Comparison of ENCODE assay signal across 7 mouse cellular contexts in genomic region chr8:45844097-45844885, GRCm38 (mm10). TPM values are rescaled to one million over a fixed set of nuclear protein-coding genes. Genes with fewer than 3 reads are reported as not detected.
DNase-seq lines count a peak whose midpoint lies in the region; ATAC-seq lines count a peak whose summit lies in the region.

No protein-coding gene starts in this region.

- DNase-seq in cerebellum, adult 9-11 months, result peak; percentile 63
- peak; percentile 25 to 75 for DNase-seq in left cerebral cortex, adult 8-10 months (ENCODE audit: low spot score in 2 of 2)
- DNase-seq in right cerebral cortex, postnatal 14 days, result peak; percentile 53
- DNase-seq in thymus, adult 18-20 months, result no peak
- DNase-seq in liver, result no peak

- WGBS in heart, embryonic 14.5 days, result 41% methylated on average over 6 of the region's 6 CpGs

- H3K4me3 ChIP-seq in heart, embryonic 14.5 days (ENCODE audit: control insufficient read depth in 1 of 2, insufficient read depth in 1 of 2, low read depth in 1 of 2, low read length in 2 of 2), result no peak overlapping the region

- no peaks in the 10 kb centered on the region for H3K36me3 ChIP-seq in heart, embryonic 14.5 days (ENCODE audit: control insufficient read depth, insufficient read depth, low read length)

- no peaks in the 10 kb centered on the region for H3K27me3 ChIP-seq in heart, embryonic 14.5 days (ENCODE audit: control insufficient read depth, insufficient read depth, low read length)

- peak overlapping the region; percentile 86 to 95 for H3K27ac ChIP-seq in heart, embryonic 14.5 days (replicated peaks in 1 of 2; ENCODE audit: control insufficient read depth in 1 of 2, insufficient read depth in 1 of 2, low read depth in 2 of 2, low read length in 2 of 2)

- peaks cover 20 to 24% of the 10 kb centered on the region in 2 experiments for H3K4me1 ChIP-seq in heart, embryonic 14.5 days (ENCODE audit: control insufficient read depth in 2 of 2, insufficient read depth in 2 of 2, low read length in 2 of 2)

- no peaks in the 10 kb centered on the region for H3K9me3 ChIP-seq in heart, embryonic 14.5 days (ENCODE audit: control insufficient read depth, low read length)

- peak; percentile 45; the same call in 1 of the 2 replicates for ATAC-seq in cerebellum, adult (ENCODE audit: insufficient number of reproducible peaks, low FRiP score, low TSS enrichment)
- ATAC-seq in heart, embryonic 14.5 days (ENCODE audit: insufficient number of reproducible peaks, insufficient read depth, low FRiP score, low read depth), result peak; percentile 28; the same call in 1 of the 2 replicates

- H3K4me2 ChIP-seq in heart, embryonic 14.5 days (ENCODE audit: low read length), result peak overlapping the region; percentile 27; the same call in 1 of the 2 replicates

- no peak overlapping the region for H3K9ac ChIP-seq in heart, embryonic 14.5 days (ENCODE audit: low read length)

RNA-seq across cellular contexts. Expression of gene Pdlim3, which starts 41.0 kb away (rescaled TPM):
- 188 and 196 TPM in 2 replicates for polyA plus RNA-seq in heart, embryonic 14.5 days (2014; fragmentation: Nextera tagmentation; extraction: Ambion mirVana)
- total RNA-seq in left cerebral cortex, adult 8-10 months (2022), result 1 to 10 TPM; 1.2 to 2.3 (median 1.9) TPM

Comparison
In these comparisons a context has a peak if more than half of its experiments do, and no peak if none do; other contexts are left out.
1. DNase-seq: peak in cerebellum, adult 9-11 months (single experiment), left cerebral cortex, adult 8-10 months (2 of 2) and right cerebral cortex, postnatal 14 days (single experiment); none in thymus, adult 18-20 months (0 of 2) and liver (single experiment).